Mouse (Mus musculus): ENCODE results near the gene Eaf1.
"Not testable (repeated sequence)": the region's sequence is repeated elsewhere in the genome, so short reads cannot be mapped to it uniquely, and the experiment has no call there.

The Eaf1 gene

DNA sequence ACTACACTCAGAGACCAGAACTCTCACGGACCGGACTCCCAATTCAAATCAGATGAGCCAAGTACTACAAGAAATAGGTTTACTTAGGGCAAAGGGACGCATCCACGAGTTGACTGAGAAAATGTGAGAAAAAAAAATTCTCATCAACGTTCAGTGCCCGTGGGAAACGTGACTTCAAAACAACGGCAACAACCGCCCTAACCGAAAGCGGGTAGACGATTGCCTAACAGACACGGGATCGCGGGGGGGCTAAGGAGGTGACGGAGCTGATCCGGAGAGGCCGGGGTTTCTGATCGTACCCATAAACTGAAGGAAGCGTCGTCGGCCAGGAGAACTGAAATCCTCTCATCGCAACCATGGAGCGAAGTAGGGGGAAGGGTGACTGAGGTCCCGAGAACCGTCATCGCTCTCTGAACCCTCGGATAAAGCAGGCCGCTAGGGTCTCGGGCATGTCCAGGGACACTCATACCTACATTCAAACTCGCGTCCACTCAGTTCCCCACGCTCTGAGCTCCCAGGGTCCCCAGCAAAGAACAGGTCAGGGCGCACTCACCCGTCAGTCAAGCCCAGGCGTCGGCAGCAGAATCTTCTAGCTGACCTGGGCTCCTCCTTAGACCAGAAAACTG lies at the start of gene Eaf1:
Gene Eaf1, plus strand, starts transcription at position 51 of the 626 bp plus-strand sequence.
- no peak for DNase-seq (ENCODE audit: low read depth, low spot score)

DNA sequence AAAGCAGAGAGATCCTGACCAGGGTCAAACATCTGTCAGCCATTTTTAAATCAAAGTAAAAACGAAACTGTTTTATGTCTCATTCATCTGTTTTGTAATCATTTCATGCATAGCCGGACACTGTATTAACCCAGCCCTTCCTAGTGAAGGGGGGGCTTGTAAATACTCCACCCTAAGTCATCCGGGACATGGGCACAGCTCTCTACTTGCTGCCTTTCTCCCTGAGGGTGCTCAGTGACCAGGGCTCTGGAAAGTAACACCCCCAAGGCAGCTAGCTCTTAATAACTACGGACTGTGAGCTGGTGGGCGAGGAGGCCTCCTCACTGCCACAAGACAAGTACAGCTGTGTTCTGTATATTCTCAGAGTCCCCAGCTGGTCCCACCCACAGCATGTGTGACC lies 45.2 kb upstream of the Eaf1 start:
- DNase-seq (ENCODE audit: low read depth, low spot score): no peak

DNA sequence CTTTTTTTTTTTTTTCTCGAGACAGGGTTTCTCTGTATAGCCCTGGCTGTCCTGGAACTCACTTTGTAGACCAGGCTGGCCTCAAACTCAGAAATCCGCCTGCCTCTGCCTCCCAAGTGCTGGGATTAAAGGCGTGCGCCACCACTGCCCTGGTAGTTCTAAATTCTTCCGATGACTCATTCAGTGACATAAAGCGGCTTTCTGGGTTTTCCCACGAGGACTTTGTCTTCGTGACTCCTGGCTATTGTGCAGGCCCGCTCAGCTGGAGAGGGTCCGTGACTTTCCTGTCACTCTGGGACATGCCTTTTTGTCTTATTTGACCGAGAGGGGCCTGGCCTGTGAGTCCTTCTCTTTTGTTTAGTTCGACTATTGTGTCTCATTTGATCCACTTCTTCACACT lies 40.3 kb upstream of the Eaf1 start:
- DNase-seq (ENCODE audit: low read depth, low spot score): not testable (repeated sequence)

GRCm38 (mm10) chr14:31454849-31455566 lies 39.2 kb upstream of the Eaf1 start:
- DNase-seq (ENCODE audit: low read depth, low spot score): peak; percentile 66

GRCm38 (mm10) chr14:31456064-31456721 lies 38.0 kb upstream of the Eaf1 start:
- no peak for DNase-seq (ENCODE audit: low read depth, low spot score)

- no peak for DNase-seq (ENCODE audit: low read depth, low spot score)
These were observed 36.2 kb upstream of the Eaf1 start for GRCm38 (mm10) chr14:31458006-31458405.

- peak; percentile 26 for DNase-seq (ENCODE audit: low read depth, low spot score)
These were observed 32.0 kb upstream of the Eaf1 start for GRCm38 (mm10) chr14:31462226-31462625.

DNA sequence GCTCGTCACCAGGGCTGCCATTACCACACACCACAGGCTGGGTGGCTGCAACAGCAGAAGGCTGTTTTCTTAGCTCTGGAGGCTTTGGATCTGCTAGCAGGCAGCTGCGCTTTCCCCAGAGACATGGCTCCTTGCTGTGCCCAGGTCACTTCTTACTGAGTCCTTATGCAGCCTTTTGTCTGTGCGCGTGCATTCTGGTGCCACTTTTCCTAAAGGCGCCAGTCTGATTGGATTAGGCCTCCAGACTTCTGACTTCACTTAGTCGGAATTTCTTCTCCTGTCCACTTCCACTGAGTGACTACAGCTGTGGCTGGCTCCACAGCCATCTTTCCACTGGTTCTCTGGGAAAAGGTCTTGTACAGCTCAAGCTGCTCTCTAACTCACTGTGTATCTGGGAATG lies 31.3 kb upstream of the Eaf1 start:
- no peak for DNase-seq (ENCODE audit: low read depth, low spot score)

DNA sequence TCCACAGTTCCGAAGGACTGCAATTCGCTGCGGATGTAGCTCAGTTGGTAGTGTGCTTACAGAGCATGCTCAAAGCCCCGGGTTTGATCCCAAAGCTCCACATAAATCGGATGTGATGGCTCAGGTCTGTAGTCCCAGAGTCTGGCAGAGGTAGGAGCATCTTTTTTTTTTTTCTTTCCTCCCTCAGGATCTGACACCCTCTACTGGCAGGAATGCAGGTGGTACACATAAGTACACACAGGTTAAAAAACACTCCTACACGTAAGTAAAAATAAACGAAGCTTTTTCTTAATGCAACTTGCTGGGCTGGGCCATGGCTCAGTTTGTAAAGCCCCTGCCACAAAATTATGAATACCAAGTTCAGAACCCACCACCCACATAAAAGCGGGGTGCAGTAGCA lies 30.0 kb upstream of the Eaf1 start:
- DNase-seq (ENCODE audit: low read depth, low spot score): peak; percentile 81

GRCm38 (mm10) chr14:31469711-31470110 lies 24.5 kb upstream of the Eaf1 start:
- DNase-seq (ENCODE audit: low read depth, low spot score): no peak

- peak; percentile 72 for DNase-seq (ENCODE audit: low read depth, low spot score)
These were observed 21.6 kb upstream of the Eaf1 start for GRCm38 (mm10) chr14:31472451-31473061.

DNA sequence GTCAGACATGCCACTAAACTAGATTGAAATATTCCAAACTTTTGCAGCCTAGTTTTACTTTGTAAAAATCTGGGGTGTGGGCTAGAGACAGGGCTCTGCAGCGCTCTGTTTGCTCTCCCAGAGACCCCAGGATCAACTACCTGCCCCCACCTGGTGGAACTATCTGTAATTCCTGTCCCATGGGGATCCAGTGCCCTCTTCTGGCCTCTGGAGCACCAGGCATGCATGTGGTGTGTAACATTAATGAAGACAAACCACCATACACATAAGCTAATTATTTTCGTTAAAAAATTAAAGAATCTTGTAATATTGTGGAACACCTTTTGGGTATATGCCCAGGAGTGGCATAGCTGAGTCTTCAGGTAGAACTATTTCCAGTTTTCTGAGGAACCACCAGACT lies 20.9 kb upstream of the Eaf1 start:
- DNase-seq (ENCODE audit: low read depth, low spot score): no peak

GRCm38 (mm10) chr14:31482417-31482816 lies 11.8 kb upstream of the Eaf1 start:
- no peak for DNase-seq (ENCODE audit: low read depth, low spot score)

- no peak for DNase-seq (ENCODE audit: low read depth, low spot score)
These were observed 7.7 kb upstream of the Eaf1 start for GRCm38 (mm10) chr14:31486465-31486864.

- no peak for DNase-seq (ENCODE audit: low read depth, low spot score)
These were observed 6.1 kb upstream of the Eaf1 start for GRCm38 (mm10) chr14:31488055-31488454.

- no peak for DNase-seq (ENCODE audit: low read depth, low spot score)
These were observed 298 bp upstream of the Eaf1 start for GRCm38 (mm10) chr14:31493901-31494300.

GRCm38 (mm10) chr14:31494975-31495455 lies 816 bp downstream of the Eaf1 start, which contains the start of gene Mettl6:
TSS of gene Mettl6 (minus strand) at chr14:31495040.
- DNase-seq (ENCODE audit: low read depth, low spot score): peak; percentile 95

GRCm38 (mm10) chr14:31495538-31495937 lies 1.3 kb downstream of the Eaf1 start:
- no peak for DNase-seq (ENCODE audit: low read depth, low spot score)

GRCm38 (mm10) chr14:31496241-31496646 lies 2.0 kb downstream of the Eaf1 start:
- peak; percentile 25 for DNase-seq (ENCODE audit: low read depth, low spot score)

- DNase-seq (ENCODE audit: low read depth, low spot score): peak; percentile 59
These were observed 5.3 kb downstream of the Eaf1 start for GRCm38 (mm10) chr14:31499526-31499925.

DNA sequence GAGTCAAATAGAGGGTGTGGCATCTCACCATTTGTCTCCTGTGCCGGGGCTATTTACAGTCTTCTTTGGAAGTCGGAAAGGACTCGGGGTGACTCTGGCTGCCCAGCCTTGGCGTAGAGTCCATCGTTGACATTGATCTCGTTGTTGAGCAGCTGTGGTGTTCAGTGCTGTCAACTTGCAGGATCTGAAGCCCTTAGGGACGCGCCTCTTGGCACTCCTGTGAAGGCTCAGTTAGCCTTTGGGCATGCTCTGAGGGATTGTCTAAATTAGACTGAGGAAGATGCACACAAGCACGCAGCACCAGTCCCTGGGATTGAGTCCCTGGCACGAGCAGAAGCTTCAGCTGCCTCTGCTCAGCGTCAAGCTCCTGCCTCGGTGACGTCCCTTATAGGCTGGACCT lies 9.2 kb downstream of the Eaf1 start:
- DNase-seq (ENCODE audit: low read depth, low spot score): no peak

DNA sequence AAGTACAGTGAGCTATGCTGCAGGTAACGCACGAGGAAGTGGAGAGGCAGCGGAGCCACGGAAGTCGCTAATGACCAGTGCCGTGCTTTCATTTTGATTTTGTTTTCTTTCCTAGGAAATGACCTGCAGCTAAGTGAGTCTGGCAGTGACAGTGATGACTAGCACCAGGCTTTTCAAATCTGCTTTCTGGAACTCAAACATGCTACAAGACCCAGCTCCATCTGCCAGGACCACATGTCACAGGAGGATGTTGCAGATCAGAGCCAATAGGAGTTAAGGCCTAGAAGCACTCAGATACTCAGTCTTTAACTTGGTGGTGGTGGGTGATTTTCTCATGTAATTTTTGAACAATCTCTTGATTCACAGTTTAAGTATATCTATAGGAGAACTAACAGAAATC lies 12.3 kb downstream of the Eaf1 start:
- DNase-seq (ENCODE audit: low read depth, low spot score): no peak

Measured in ZHBTc4 (cell line).